Mouse (Mus musculus): ENCODE data around the gene Klc1.

The Klc1 gene

GRCm38 (mm10) chr12:111743981-111744423, 14.6 kb upstream of the Klc1 start:
- DNase-seq (ENCODE audit: low spot score in 2 of 2), result no peak

- no peak for DNase-seq (ENCODE audit: low spot score in 2 of 2)
Observed at GRCm38 (mm10) chr12:111745274-111745673, 13.4 kb upstream of the Klc1 start.

GRCm38 (mm10) chr12:111746091-111746490, 12.6 kb upstream of the Klc1 start:
- DNase-seq (ENCODE audit: low spot score in 2 of 2), result peak in 1 of 2 experiments; percentile 61

- DNase-seq (ENCODE audit: low spot score in 2 of 2), result no peak
Observed at GRCm38 (mm10) chr12:111747421-111747820, 11.2 kb upstream of the Klc1 start.

GRCm38 (mm10) chr12:111750739-111751138, 7.9 kb upstream of the Klc1 start:
- DNase-seq (ENCODE audit: low spot score in 2 of 2), result no peak

- no peak for DNase-seq (ENCODE audit: low spot score in 2 of 2)
Observed at GRCm38 (mm10) chr12:111752491-111752890, 6.2 kb upstream of the Klc1 start.

- DNase-seq (ENCODE audit: low spot score in 2 of 2), result no peak
Observed at GRCm38 (mm10) chr12:111753347-111753746, 5.3 kb upstream of the Klc1 start.

GRCm38 (mm10) chr12:111754710-111755109, 3.9 kb upstream of the Klc1 start:
- no peak for DNase-seq (ENCODE audit: low spot score in 2 of 2)

- no peak for DNase-seq (ENCODE audit: low spot score in 2 of 2)
Observed at GRCm38 (mm10) chr12:111755231-111755630, 3.4 kb upstream of the Klc1 start.

- no peak for DNase-seq (ENCODE audit: low spot score in 2 of 2)
Observed at GRCm38 (mm10) chr12:111756082-111756697, 2.5 kb upstream of the Klc1 start.

- DNase-seq (ENCODE audit: low spot score in 2 of 2), result no peak
Observed at GRCm38 (mm10) chr12:111756698-111757082, 2.0 kb upstream of the Klc1 start.

- DNase-seq (ENCODE audit: low spot score in 2 of 2), result no peak
Observed at GRCm38 (mm10) chr12:111757561-111758325, 906 bp upstream of the Klc1 start.

- peak; percentile 61 to 71 for DNase-seq (ENCODE audit: low spot score in 2 of 2)
Observed at GRCm38 (mm10) chr12:111759176-111760061, 770 bp downstream of the Klc1 start.

- no peak for DNase-seq (ENCODE audit: low spot score in 2 of 2)
Observed at GRCm38 (mm10) chr12:111760306-111760908, 1.8 kb downstream of the Klc1 start.

GRCm38 (mm10) chr12:111762620-111763280, 4.1 kb downstream of the Klc1 start:
- no peak for DNase-seq (ENCODE audit: low spot score in 2 of 2)

- DNase-seq (ENCODE audit: low spot score in 2 of 2), result no peak
Observed at GRCm38 (mm10) chr12:111766313-111767236, 7.9 kb downstream of the Klc1 start.

- DNase-seq (ENCODE audit: low spot score in 2 of 2), result no peak
Observed at GRCm38 (mm10) chr12:111768322-111768928, 9.8 kb downstream of the Klc1 start.

- peak; percentile 62 to 69 for DNase-seq (ENCODE audit: low spot score in 2 of 2)
Observed at GRCm38 (mm10) chr12:111769306-111769705, 10.7 kb downstream of the Klc1 start.

GRCm38 (mm10) chr12:111769816-111770577, 11.3 kb downstream of the Klc1 start:
- DNase-seq (ENCODE audit: low spot score in 2 of 2), result no peak
